Mouse (Mus musculus): ENCODE measurements around the gene Osgepl1.
"Not testable (repeated sequence)": the region's sequence is repeated elsewhere in the genome, so short reads cannot be mapped to it uniquely, and the experiment has no call there.

Osgepl1 gene

DNA sequence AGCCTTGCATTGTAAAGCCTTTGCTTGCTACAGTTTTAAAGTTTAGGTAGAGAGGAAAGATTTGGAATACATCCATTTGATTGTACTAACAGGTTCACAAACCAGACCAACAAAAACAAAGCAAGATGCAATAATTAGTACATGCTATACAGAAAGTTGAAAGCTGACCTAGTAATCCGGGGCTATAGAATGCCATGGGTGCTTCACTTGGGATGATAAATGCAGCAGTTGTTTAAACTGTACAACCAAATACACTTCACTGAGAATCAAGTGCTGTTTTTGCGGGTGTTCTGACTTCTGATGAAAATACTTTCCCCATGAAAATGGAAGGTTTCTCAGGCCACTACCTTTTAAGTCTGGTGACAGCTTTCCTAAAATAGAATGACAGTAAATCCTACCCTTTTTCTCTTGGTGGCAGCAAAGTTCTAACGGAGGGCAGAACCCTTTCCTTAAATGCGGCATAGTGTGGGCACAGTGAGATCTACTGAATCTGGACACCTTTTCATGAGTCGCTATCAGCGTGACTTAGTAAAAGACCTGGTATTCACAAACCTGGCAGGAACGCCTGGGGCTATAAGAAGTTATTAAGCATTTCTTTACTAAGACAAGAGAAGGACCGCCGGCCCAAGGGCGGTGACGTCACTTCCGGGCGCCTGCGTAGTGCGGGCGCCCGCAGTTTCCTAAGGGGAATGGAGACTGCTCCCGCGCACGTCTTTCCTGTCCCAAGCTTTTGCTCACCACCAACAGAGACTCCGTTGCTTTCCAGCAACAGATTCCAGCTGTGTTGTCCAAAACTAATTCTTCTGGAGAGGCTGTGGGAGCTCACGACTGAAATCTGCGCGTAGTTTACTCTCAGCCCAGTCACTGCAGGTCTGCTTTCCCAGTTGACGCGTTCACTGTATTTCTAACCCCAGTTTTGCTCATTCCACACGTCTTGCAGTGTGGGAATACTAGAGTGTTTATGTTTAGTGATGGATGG is at the start of gene Osgepl1:
TSS of gene Osgepl1 (plus strand) at position 636 of the 979 bp plus-strand sequence.
- peak; percentile 83 for DNase-seq (ENCODE audit: low spot score)

DNA sequence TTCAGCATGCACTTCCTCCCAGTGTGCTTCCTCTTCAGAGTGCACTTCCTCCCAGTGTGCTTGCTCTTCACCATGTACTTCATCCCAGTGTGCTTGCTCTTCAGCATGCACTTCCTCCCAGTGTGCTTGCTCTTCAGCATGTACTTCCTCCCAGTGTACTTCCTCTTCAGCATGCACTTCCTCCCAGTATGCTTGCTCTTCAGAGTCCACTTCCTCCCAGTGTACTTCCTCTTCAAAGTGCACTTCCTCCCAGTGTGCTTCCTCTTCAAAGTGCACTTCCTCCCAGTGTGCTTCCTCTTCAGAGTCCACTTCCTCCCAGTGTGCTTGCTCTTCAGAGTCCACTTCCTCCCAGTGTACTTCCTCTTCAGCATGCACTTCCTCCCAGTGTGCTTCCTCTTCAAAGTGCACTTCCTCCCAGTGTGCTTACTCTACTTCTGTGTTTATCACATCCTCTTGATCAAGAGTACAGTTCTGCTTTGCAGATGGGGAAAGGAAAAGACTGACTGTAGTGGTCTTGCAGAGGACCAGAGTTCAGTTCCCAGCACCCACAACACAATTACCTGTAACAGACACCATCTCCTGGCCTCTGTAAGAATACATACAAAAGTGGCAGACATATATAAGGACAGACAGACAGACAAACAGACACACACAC is 48.3 kb upstream of the Osgepl1 start:
- DNase-seq (ENCODE audit: low spot score), result not testable (repeated sequence)

DNA sequence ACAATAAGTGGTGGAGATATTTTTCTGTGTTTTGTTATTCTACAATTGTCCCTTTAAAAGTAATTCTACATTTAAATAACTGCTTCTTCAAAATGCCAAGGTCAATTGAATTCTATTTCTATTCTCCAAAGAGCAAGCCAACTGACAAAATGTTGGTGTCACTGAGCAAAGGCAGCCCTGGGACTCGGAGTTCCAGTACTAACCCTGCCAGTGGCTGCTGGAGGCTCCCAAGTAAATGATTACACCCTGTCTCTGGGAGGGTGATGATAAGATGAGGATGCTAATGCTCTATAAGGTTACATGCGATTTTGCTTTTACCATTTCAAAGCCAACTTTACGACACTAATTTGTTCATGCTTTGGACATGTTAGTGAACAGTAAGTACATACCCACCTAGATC is 43.5 kb upstream of the Osgepl1 start:
- DNase-seq (ENCODE audit: low spot score), result no peak

DNA sequence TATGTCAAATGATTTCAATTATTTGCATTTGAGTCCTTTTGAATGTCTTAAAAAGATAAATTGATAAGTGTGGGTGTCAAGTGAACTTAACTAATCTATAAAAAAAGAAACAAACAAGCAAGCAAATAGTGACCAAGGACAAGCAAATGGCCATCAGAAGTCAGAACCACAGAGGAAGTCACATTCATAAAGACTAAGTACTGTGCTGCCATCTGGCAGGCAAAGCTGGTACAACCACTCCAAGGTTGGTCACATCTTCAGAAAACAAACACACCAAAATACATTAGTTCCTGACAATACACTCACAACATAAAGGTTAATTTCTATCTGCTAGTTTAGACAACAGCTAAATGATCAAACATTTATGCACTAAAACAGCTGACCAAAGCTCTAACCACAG is 40.8 kb upstream of the Osgepl1 start:
- no peak for DNase-seq (ENCODE audit: low spot score)

DNA sequence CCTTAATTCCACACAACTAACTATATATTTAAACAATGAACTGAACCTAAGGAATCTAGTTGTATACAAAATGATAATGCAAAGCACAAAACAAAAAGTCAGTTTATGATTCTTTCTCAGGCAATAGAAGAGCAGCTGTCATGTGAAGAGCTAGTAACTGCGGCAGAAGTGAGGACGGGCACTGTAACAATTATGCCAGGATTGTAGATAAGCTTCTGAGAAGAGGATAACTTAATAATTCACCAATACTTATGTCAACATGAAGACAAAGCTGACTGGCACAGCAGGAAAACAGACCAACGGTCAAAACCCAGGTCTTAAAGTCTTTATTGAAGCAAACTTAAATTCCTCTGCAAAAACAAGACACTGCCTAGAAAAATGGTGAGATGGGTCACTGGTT is 22.2 kb upstream of the Osgepl1 start:
- DNase-seq (ENCODE audit: low spot score), result no peak

DNA sequence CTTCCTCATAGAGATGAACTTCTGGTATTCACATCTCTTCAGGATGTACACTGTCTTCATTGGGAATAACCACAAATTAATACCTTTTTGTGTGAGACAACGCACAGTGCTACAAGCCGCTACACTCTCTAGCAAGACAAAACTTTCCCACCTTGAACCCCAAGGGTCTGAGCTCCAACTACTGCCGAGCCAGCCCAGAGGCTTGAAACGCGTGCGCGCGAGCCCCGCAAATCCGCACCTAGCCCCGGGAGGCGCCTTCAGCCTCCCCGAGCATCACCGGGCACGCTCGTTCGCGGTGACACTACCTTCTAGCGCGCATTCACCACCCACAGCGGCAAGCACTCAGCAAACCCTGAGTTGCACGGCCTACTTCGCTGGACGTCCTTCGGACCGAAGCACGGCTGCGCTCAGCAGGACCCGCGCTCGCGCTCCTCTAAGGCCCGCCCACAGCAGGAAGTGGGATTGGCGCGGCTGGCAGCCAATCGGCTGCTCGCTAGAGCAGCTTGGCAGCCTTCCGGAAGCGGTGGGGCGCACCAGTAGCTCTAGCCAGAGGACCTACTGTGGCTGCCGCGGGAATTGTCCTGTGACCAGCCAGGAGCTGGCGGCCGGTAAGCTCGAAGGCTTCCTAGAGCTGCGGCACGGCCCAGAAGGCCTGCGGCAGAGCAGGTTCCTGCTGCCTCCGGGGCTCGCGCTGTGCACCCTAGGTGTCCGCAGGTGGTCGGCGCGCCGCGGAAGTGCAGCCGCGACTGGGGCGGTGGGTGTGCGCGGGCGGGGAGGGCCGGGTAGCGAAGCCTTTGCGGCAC is 16.6 kb upstream of the Osgepl1 start, which contains the start of the genes Pms1, Ormdl1 and Gm28778:
TSS of gene Pms1 (minus strand) at position 438 of the 803 bp plus-strand sequence.
TSS of gene Ormdl1 (plus strand) at position 515 of the 803 bp plus-strand sequence.
TSS of gene Gm28778 (plus strand) at position 531 of the 803 bp plus-strand sequence.
- DNase-seq (ENCODE audit: low spot score), result peak; percentile 95

DNA sequence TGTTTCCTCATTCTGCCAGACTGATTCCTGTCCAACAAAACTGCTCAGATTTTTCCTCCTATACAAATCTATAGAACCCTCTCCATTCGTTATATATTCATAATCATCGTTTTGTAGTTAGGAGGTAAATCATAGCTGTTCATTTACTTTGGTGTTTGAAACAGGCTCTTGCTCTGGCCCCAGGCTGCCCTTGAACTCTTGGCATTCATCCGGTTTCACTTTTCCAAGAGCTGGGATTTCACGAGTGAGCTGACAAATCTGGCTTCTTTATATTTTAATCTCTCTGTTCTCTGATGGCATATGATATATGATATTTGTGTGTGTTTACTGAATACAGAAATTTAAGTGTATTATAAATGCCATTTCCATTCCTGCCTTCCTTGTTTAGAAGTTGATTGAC is 12.9 kb upstream of the Osgepl1 start:
- no peak for DNase-seq (ENCODE audit: low spot score)

DNA sequence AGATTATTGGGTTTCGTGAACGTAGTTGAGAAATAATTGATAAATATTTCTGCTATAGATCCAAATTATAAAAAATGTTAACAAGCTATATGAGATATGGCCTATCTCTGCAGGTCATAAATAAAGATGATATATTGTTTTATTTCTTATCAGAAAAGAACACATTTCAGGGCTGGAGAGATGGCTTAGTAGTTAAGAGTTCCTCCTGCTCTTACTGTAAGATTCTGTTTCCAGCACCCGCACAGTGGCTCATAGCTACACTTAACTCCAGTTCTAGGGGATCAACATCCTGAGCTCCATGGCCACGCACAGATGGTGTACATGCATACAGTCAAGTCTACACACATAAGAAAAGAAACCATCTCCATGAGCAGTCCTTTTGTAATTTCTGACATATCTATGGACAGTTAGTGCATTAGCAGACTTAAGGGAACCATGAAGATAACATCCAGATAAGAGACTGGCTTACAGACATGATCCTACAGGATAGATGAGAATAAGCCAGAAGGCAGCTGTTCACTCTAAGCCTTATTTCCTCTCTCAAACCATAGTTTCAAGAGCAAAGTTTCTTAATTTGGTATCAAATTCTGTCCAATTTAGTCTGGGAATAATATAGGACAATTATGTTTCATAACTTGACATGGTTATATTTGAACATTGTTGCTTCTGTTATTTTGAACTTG is 8.4 kb downstream of the Osgepl1 start:
- DNase-seq (ENCODE audit: low spot score), result no peak

DNA sequence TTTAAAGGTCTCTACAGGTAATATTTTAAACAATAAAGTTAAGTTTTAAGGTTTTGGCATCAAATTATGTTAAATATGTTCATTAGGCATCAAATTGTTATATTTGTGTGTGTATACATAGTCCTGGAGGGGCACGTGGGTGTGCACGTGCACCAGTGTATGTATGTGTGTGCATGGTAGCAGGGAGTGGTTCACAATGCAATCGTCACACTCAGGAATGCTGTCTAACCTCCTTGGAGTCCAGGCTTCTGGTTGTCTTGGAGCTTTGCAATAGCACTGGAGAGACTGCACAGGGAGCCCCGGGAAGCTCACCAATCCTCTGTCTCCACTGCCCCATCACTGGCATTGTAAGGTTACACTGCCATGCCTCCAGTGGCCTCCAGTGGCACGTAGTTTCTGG is 9.8 kb downstream of the Osgepl1 start:
- DNase-seq (ENCODE audit: low spot score), result no peak

DNA sequence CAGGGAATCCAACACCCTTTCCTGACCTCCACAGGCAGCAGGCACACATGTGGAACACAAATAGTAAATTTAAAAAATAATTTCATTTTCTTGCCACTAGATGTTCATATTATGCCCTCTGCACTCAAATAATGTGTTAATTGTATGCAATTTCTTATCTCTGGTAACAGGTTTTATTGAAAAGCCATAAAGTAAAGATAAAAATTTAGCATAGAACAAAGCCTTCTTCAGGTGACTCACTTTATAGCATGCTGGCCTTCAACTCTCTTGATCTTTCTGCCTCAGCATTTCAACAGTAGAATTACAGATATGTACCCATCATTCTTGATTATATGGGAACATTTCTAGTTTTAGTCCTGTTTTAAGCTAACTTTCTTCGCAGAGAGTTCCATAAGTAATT is 10.9 kb downstream of the Osgepl1 start:
- DNase-seq (ENCODE audit: low spot score), result no peak

DNA sequence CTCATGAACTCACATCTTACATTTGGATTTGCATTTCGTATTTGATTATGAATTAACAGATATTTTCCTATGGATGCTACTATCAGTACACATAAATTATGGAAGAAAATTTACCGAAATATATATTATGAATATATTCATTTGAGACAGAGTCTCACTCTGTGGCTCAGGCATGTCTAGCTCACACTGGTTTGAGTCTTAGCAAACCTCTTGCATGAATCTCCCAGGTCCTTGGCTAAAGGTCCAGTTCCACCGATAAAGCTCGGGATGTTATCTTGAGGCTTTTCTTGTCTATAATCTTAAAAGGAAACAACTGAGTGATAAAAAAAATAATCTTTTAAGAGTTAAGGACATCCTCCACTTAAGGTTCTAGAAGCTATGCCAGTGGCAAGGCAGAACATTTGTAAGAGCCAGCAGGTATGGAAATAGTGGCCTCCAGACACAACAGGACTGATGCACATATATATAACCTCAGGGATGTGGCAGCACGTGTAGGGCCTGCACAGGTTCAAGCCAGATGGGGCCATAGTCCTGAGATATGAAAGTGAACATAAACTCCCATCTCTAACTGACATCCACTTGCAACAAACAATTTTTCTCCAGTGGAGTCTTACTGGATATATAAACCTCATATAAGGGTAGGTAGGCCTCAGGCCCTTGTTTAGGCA is 11.5 kb downstream of the Osgepl1 start:
- no peak for DNase-seq (ENCODE audit: low spot score)

DNA sequence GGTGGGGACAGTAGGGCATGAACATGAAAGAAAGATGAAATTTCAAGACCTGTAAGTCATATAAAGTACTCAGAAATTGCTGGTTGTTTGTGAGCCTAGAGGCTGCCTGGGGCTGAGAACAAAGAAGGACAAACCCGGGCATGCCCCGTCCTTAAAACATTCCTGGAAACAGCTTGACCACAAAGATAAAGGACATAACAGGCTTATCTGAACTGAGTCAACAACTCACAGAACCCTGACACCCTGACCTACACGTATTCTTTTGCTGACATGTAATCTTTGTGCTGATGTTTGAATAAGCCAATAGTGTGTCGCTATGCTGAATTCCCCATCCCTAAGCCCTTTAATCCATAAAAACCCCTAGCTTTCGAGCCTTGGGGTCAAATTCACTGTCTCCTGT is 20.1 kb downstream of the Osgepl1 start:
- not testable (repeated sequence) for DNase-seq (ENCODE audit: low spot score)

DNA sequence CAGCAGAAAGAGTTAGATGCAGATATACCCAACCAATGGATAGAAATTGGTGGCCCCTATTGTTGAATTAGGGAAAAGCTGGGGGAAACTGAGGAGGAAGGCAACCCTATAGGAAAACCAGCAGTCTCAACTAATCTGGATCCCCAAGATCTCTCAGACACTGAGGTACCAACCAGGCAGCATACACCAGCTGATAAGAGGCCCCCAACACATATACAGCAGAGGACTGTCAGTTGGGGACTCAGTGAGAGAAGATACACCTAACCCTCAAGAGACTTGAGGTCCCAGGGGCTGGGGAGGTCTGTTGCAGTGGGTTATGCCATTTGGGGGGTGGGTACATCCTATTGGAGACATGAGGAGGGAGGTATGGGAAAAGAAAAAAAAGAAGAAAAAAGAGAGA is 22.0 kb downstream of the Osgepl1 start:
- DNase-seq (ENCODE audit: low spot score), result no peak

DNA sequence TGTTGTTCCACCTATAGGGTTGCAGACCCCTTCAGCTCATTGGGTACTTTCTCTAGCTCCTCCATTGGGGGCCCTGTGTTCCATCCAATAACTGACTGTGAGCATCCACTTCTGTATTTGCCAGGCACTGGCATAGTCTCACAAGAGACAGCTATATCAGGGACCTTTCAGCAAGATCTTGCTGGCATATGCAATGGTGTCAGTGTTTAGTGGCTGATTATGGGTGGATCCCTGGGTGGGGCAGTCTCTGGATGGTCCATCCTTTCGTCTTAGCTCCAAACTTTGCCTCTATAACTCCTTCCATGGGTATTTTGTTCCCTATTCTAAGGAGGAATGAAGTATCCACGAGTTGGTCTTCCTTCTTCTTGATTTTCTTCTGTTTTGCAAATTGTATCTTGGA is 24.0 kb downstream of the Osgepl1 start:
- not testable (repeated sequence) for DNase-seq (ENCODE audit: low spot score)

DNA sequence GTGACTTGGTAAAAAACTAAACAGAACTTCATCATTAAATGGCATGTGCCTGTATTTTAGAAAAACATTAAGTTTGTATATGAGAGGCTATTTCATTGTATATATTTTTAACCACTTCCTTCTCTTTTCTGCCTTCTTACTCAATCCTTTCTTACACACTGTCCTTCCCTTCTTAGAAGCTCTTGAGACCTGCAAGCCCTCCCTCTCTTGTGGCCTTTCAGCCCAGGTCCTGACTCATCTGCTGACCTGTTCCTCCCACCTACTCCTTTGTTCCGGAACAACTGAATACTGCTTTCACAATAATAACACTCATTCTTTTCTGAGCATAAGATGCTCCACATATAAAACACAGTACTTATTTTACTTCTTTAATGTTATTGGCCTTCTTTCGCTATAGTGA is 27.6 kb downstream of the Osgepl1 start:
- no peak for DNase-seq (ENCODE audit: low spot score)

DNA sequence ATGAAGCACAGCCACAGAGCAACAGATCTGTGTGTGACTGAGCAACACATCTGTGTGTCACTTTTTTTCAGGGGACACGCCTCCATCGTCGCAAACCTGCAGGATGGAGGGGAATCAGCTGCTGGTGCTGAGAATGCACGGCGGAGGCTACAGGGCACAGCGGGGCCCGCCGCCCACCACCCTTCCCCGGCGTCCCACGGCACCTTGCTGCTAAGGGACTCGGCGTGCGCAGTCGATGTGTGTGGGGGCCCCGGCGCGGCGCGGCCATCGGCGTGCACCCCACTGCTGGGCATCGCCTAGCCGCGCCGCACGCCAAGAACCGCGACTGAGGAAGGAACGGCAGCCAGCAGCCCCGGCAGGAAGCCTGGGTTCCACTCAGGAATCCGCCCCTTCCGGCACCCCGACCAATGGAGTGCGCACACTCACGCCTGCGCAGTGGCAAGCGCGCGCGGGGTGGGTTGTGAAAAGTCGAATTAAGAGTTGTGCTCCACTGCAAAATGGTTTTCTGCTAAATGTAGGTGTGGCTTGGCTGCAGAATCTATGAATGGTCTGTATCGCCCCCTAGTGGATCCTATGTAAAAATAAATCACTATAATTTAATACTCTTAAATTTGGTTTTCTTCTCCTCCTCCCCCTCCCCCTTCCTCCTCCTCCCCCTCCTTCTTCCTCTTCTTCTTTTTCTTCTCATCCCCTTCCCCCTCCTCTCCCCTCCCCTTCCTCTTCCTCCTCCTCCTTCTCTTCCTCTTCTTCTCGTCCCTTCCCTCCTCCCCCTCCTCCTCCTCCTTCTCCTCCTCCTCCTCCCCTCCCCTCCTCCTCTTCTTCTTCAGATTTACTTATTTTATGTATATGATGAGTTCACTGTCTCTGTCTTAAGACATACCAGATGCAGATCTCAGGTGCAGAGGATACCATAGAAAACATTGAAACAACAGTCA is 39.2 kb downstream of the Osgepl1 start, which contains the start of the genes Asdurf, Gm28551 and Asnsd1:
TSS of gene Asdurf (minus strand) at position 293 of the 935 bp plus-strand sequence.
TSS of gene Gm28551 (minus strand) at position 341 of the 935 bp plus-strand sequence.
TSS of gene Asnsd1 (minus strand) at position 426 of the 935 bp plus-strand sequence.
- DNase-seq (ENCODE audit: low spot score), result peak; percentile 98

DNA sequence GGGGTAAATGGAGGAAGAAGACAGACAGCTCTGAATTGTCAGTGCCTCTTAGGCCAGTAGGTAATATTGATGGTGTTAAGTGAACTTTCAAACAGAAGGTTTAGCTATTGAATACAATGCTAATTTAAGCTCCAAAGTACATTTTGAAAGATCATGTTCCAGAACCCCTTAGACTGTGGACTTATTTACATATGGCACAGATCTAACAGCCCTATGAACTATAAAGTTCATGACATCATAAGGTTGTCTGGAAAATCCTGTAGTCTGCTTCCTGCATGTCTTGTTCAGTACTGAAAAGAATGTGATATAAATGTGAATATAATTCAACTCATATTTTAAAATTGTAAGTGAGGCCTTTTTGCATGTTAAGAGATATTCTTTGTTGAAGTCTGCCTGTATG is 45.6 kb downstream of the Osgepl1 start:
- DNase-seq (ENCODE audit: low spot score), result no peak
